Mouse (Mus musculus) stomach, postnatal 0 days (tissue): Measurements from ENCODE around the gene Atf6b.

Source experiments
- CTCF ChIP-seq: IDR thresholded peaks from 2 replicates; pipeline ENCODE4 v1.5.1; 2016; ENCODE audit warnings: antibody characterized with exemption, low read depth, mild to moderate bottlenecking, moderate library complexity
- EP300 ChIP-seq: optimal IDR thresholded peaks from 2 replicates; pipeline ENCODE3; 2016; ENCODE audit warnings: antibody characterized with exemption

- no peak for TF ChIP-seq CTCF
- TF ChIP-seq EP300, result no peak
Measured at GRCm38 (mm10) chr17:34676671-34677070, 29.7 kb downstream of the Atf6b start.
